Mouse (Mus musculus): Measurements from ENCODE around the gene Enpp1. TPM values are rescaled to one million over a fixed set of nuclear protein-coding genes. Genes with fewer than 3 reads are reported as not detected.
A peak's percentile ranks its signal among the peaks of the same experiment; 100 is the strongest.

The Enpp1 gene
- polyA plus RNA-seq, 1 experiment from 2014 or later: 2.9 TPM

- Histone ChIP-seq H3K9ac (replicated peaks) (no peak overlapping the region), H3K4me2 (ENCODE audit: low read depth, low read length) (no peak overlapping the region), H3K9me3 (ENCODE audit: low read length) (no peaks in the 10 kb centered on the region), H3K27me3 (ENCODE audit: insufficient read depth, low read length) (no peaks in the 10 kb centered on the region), H3K4me1 (ENCODE audit: insufficient read depth) (peaks cover 15% of the 10 kb centered on the region), H3K4me3 (ENCODE audit: low read depth, low read length) (no peak overlapping the region), H3K36me3 (replicated peaks; ENCODE audit: insufficient read depth, low read length) (no peaks in the 10 kb centered on the region; the same call in 1 of the 2 replicates), H3K27ac (ENCODE audit: low read depth) (no peak overlapping the region)
- ATAC-seq (peak; percentile 46; the same call in 1 of the 2 replicates), DNase-seq (no peak)
- WGBS (ENCODE audit: insufficient replicate concordance): 38% methylated on average over 14 of the region's 14 CpGs
- TF ChIP-seq CTCF (IDR thresholded peaks at IDR 0.05; ENCODE audit: low read depth) (no peak), EP300 (IDR thresholded peaks at IDR 0.05; ENCODE audit: low read depth) (no peak)
These were observed 70.4 kb downstream of the Enpp1 start for GRCm38 (mm10) chr10:24641416-24642140.

- Histone ChIP-seq H3K36me3 (replicated peaks; ENCODE audit: insufficient read depth, low read length) (no peaks in the 10 kb centered on the region; the same call in 1 of the 2 replicates), H3K4me1 (ENCODE audit: insufficient read depth) (peaks cover 24% of the 10 kb centered on the region), H3K9ac (replicated peaks) (no peak overlapping the region), H3K27me3 (ENCODE audit: insufficient read depth, low read length) (no peaks in the 10 kb centered on the region), H3K4me3 (ENCODE audit: low read depth, low read length) (no peak overlapping the region), H3K4me2 (ENCODE audit: low read depth, low read length) (no peak overlapping the region), H3K9me3 (ENCODE audit: low read length) (no peaks in the 10 kb centered on the region), H3K27ac (ENCODE audit: low read depth) (no peak overlapping the region)
- no peak for DNase-seq
- TF ChIP-seq CTCF (IDR thresholded peaks at IDR 0.05; ENCODE audit: low read depth) (no peak), EP300 (IDR thresholded peaks at IDR 0.05; ENCODE audit: low read depth) (no peak)
- ATAC-seq: no peak
- WGBS (ENCODE audit: insufficient replicate concordance): 61% methylated on average over 6 of the region's 6 CpGs
These were observed 71.6 kb downstream of the Enpp1 start for GRCm38 (mm10) chr10:24640186-24640875.

- H3K4me2 ChIP-seq (ENCODE audit: low read depth, low read length): no peak overlapping the region
- DNase-seq: no peak
These were observed 72.4 kb downstream of the Enpp1 start for GRCm38 (mm10) chr10:24639596-24639995.

DNA sequence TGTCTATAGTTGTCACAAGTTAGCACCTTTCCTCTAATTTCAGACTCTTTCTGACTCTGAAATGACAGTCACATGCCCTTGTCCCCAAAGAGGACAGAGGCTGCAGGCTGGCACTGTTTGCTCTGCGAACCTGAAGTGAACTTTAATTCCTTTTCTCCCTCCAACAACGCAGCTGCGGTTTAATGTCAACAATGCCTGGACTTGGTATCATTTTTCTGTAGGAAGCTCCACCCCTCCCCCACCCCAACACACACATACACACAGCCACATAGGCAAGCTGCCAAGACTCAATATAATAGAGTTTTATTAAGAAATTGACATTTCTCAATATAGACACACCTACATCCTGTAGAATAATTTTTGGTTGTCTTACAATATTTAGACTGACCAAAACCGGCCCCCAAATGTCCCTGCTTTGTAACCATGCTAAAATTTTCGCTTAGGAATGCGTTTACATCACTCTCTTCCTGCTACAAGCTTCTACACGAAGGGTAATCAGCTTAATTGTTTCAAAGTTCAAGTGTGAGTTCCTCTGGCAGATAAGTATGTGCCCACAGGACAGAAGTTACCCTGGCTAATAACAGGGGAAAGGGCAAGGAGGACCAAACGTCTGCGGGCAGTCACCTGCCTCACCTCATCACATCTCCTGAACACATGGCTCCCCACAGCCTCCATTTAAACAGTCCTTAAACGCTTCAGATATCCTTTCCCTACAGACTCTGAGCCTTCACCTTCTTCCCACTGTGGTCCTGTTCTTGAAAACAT lies 73.5 kb downstream of the Enpp1 start:
- ATAC-seq (peak; percentile 39), DNase-seq (peak; percentile 38)
- Histone ChIP-seq H3K4me3 (ENCODE audit: low read depth, low read length) (no peak overlapping the region), H3K27ac (ENCODE audit: low read depth) (peak overlapping the region; percentile 55), H3K4me2 (ENCODE audit: low read depth, low read length) (no peak overlapping the region; the same call in 1 of the 2 replicates), H3K4me1 (ENCODE audit: insufficient read depth) (peaks cover 27% of the 10 kb centered on the region), H3K9me3 (ENCODE audit: low read length) (no peaks in the 10 kb centered on the region), H3K36me3 (replicated peaks; ENCODE audit: insufficient read depth, low read length) (no peaks in the 10 kb centered on the region), H3K9ac (replicated peaks) (no peak overlapping the region), H3K27me3 (ENCODE audit: insufficient read depth, low read length) (no peaks in the 10 kb centered on the region)
- TF ChIP-seq EP300 (IDR thresholded peaks at IDR 0.05; ENCODE audit: low read depth): no peak
- no peak for TF ChIP-seq CTCF (IDR thresholded peaks at IDR 0.05; ENCODE audit: low read depth)
- 35% methylated on average over 10 of the region's 10 CpGs for WGBS (ENCODE audit: insufficient replicate concordance)

More at GRCm38 (mm10) chr10:24639596-24639995, 72.4 kb downstream of the Enpp1 start:
- TF ChIP-seq CTCF (IDR thresholded peaks at IDR 0.05; ENCODE audit: low read depth): no peak
- TF ChIP-seq EP300 (IDR thresholded peaks at IDR 0.05; ENCODE audit: low read depth): no peak
- no peaks in the 10 kb centered on the region for H3K9me3 ChIP-seq (ENCODE audit: low read length)
- no peaks in the 10 kb centered on the region for H3K36me3 ChIP-seq (replicated peaks; ENCODE audit: insufficient read depth, low read length)
- ATAC-seq: no peak
- H3K9ac ChIP-seq (replicated peaks): no peak overlapping the region
- no peak overlapping the region for H3K4me3 ChIP-seq (ENCODE audit: low read depth, low read length)
- WGBS (ENCODE audit: insufficient replicate concordance): 64% methylated on average over 7 of the region's 7 CpGs
- H3K27me3 ChIP-seq (ENCODE audit: insufficient read depth, low read length): no peaks in the 10 kb centered on the region
- H3K27ac ChIP-seq (ENCODE audit: low read depth): no peak overlapping the region
- H3K4me1 ChIP-seq (ENCODE audit: insufficient read depth): peaks cover 27% of the 10 kb centered on the region

- WGBS (ENCODE audit: insufficient replicate concordance): 52% methylated on average over 2 of the region's 2 CpGs
- no peak for TF ChIP-seq CTCF (IDR thresholded peaks at IDR 0.05; ENCODE audit: low read depth)
- TF ChIP-seq EP300 (IDR thresholded peaks at IDR 0.05; ENCODE audit: low read depth): no peak
- DNase-seq (no peak), ATAC-seq (no peak)
- H3K4me3 ChIP-seq (ENCODE audit: low read depth, low read length): no peak overlapping the region
- H3K27me3 ChIP-seq (ENCODE audit: insufficient read depth, low read length): no peaks in the 10 kb centered on the region
- peak overlapping the region; percentile 41; the same call in 1 of the 2 replicates for H3K27ac ChIP-seq (ENCODE audit: low read depth)
- no peaks in the 10 kb centered on the region for H3K36me3 ChIP-seq (replicated peaks; ENCODE audit: insufficient read depth, low read length)
- H3K9ac ChIP-seq (replicated peaks): no peak overlapping the region
- H3K9me3 ChIP-seq (ENCODE audit: low read length): no peaks in the 10 kb centered on the region
- no peak overlapping the region for H3K4me2 ChIP-seq (ENCODE audit: low read depth, low read length)
- peaks cover 27% of the 10 kb centered on the region for H3K4me1 ChIP-seq (ENCODE audit: insufficient read depth)
These were observed 75.0 kb downstream of the Enpp1 start for GRCm38 (mm10) chr10:24636986-24637385.

GRCm38 (mm10) chr10:24635884-24636283 lies 76.1 kb downstream of the Enpp1 start:
- ATAC-seq: no peak
- H3K4me1 ChIP-seq (ENCODE audit: insufficient read depth): peaks cover 27% of the 10 kb centered on the region
- H3K27ac ChIP-seq (ENCODE audit: low read depth): 0 out of 2 replicates have a peak overlapping the region, but pooled peaks have one; percentile 39
- no peak for DNase-seq
- TF ChIP-seq EP300 (IDR thresholded peaks at IDR 0.05; ENCODE audit: low read depth) (no peak), CTCF (IDR thresholded peaks at IDR 0.05; ENCODE audit: low read depth) (no peak)
- no peak overlapping the region for H3K9ac ChIP-seq (replicated peaks)
- H3K36me3 ChIP-seq (replicated peaks; ENCODE audit: insufficient read depth, low read length): no peaks in the 10 kb centered on the region
- H3K9me3 ChIP-seq (ENCODE audit: low read length): no peaks in the 10 kb centered on the region
- WGBS (ENCODE audit: insufficient replicate concordance): 39% methylated on average over 10 of the region's 10 CpGs
- H3K4me3 ChIP-seq (ENCODE audit: low read depth, low read length): no peak overlapping the region
- H3K27me3 ChIP-seq (ENCODE audit: insufficient read depth, low read length): no peaks in the 10 kb centered on the region
- H3K4me2 ChIP-seq (ENCODE audit: low read depth, low read length): peak overlapping the region; percentile 41; the same call in 1 of the 2 replicates

All from liver, postnatal 0 days (tissue).